Mouse (Mus musculus) spleen, postnatal 0 days (tissue): ENCODE data around the gene Ovca2. TPM values are rescaled to one million over a fixed set of nuclear protein-coding genes. Genes with fewer than 3 reads are reported as not detected.

ENCODE experiments used
- microRNA counts: library from miRNA; unstranded; fragments of <30 nt; microRNA quantifications from one replicate; lab custom pipeline; 2015
- polyA plus RNA-seq: library from polyadenylated mRNA; unstranded; fragments of >200 nt; fragmentation: Nextera tagmentation; extraction: Ambion mirVana; gene quantifications from 2 replicates; pipeline ENCODE4 v1.2.1, GENCODE M21; 2015

Gene Ovca2
- polyA plus RNA-seq, result 14.1 and 14.9 TPM in 2 replicates

GRCm38 (mm10) chr11:75178672-75179208 is at the start of gene Ovca2:
Gene Ovca2 (minus strand): TSS chr11:75178835.

GRCm38 (mm10) chr11:75193256-75194071 is 14.8 kb upstream of the Ovca2 start, which contains the start of gene Rtn4rl1:
Gene Rtn4rl1 (plus strand): TSS chr11:75193783.

GRCm38 (mm10) chr11:75190905-75191441 is 12.3 kb upstream of the Ovca2 start, which contains the start of gene Dph1:
Gene Dph1 (minus strand): TSS chr11:75191241.

GRCm38 (mm10) chr11:75169405-75170080 is 9.1 kb downstream of the Ovca2 start, which contains the start of gene Hic1:
Gene Hic1 (minus strand): TSS chr11:75169519.

MicroRNA genes within 50 kb of the gene (microRNA counts, 519-probe panel; counts per million panel counts)
- microRNA mmu-miR-132 (lab: Ali Mortazavi, UCI) (2,633 counts per million, percentile 4 among the panel's probes with 10 or more counts), microRNA mmu-miR-212 (lab: Ali Mortazavi, UCI) (88.3 counts per million)

Other genes starting within 250 kb of the Ovca2 start
- gene Hic1, start 9.3 kb downstream of the Ovca2 start, polyA plus RNA-seq, result 2.4 and 3.3 TPM in 2 replicates
- 13.0 and 14.9 TPM in 2 replicates for gene Dph1, start 12.4 kb upstream of the Ovca2 start, polyA plus RNA-seq
- 2.6 and 4.7 TPM in 2 replicates for gene Rtn4rl1, start 14.9 kb upstream of the Ovca2 start, polyA plus RNA-seq
- 114 and 136 TPM in 2 replicates for gene Rpa1, start 169.5 kb upstream of the Ovca2 start, polyA plus RNA-seq
- gene Smyd4, start 169.6 kb upstream of the Ovca2 start, polyA plus RNA-seq, result 7.0 and 7.8 TPM in 2 replicates
- gene Serpinf1, start 243.9 kb upstream of the Ovca2 start, polyA plus RNA-seq, result 18.7 and 22.6 TPM in 2 replicates